Mouse (Mus musculus): ENCODE measurements around the gene Kcnma1. TPM values are rescaled to one million over a fixed set of nuclear protein-coding genes. Genes with fewer than 3 reads are reported as not detected.

The Kcnma1 gene
- polyA plus RNA-seq, 1 experiment: 0.29 TPM

GRCm38 (mm10) chr14:23935016-23935415 is 79.3 kb downstream of the Kcnma1 start:
- H3K4me1 ChIP-seq (ENCODE audit: control insufficient read depth, insufficient read depth, insufficient read length): no peaks in the 10 kb centered on the region
- no peaks in the 10 kb centered on the region for H3K36me3 ChIP-seq (ENCODE audit: control insufficient read depth, insufficient read depth, low read length)
- H3K27ac ChIP-seq (ENCODE audit: insufficient read depth, low read length): no peak overlapping the region
- WGBS: 88% methylated on average over 6 of the region's 6 CpGs
- TF ChIP-seq POLR2A (IDR thresholded peaks at IDR 0.05; ENCODE audit: low read depth, low read length) (no peak), CTCF (IDR thresholded peaks at IDR 0.05; ENCODE audit: extremely low read depth, insufficient read depth, insufficient read length, insufficient replicate concordance) (no peak)
- H3K4me3 ChIP-seq (ENCODE audit: extremely low read depth, insufficient read depth, insufficient read length): no peak overlapping the region
- no peaks in the 10 kb centered on the region for H3K27me3 ChIP-seq (ENCODE audit: control insufficient read depth, insufficient read depth, low read length)
- no peak for DNase-seq (ENCODE audit: low read depth in 1 of 2, low spot score in 2 of 2)

- DNase-seq (ENCODE audit: low read depth in 1 of 2, low spot score in 2 of 2): no peak
- no peak for TF ChIP-seq POLR2A (IDR thresholded peaks at IDR 0.05; ENCODE audit: low read depth, low read length)
- no peak for TF ChIP-seq CTCF (IDR thresholded peaks at IDR 0.05; ENCODE audit: extremely low read depth, insufficient read depth, insufficient read length, insufficient replicate concordance)
- no peak overlapping the region for H3K4me3 ChIP-seq (ENCODE audit: extremely low read depth, insufficient read depth, insufficient read length)
- H3K27me3 ChIP-seq (ENCODE audit: control insufficient read depth, insufficient read depth, low read length): no peaks in the 10 kb centered on the region
- no peak overlapping the region for H3K27ac ChIP-seq (ENCODE audit: insufficient read depth, low read length)
- H3K4me1 ChIP-seq (ENCODE audit: control insufficient read depth, insufficient read depth, insufficient read length): no peaks in the 10 kb centered on the region
- 84% methylated on average over 6 of the region's 6 CpGs for WGBS
- H3K36me3 ChIP-seq (ENCODE audit: control insufficient read depth, insufficient read depth, low read length): no peaks in the 10 kb centered on the region
Observed at GRCm38 (mm10) chr14:23931671-23932071, 82.6 kb downstream of the Kcnma1 start.

- Histone ChIP-seq H3K4me1 (ENCODE audit: control insufficient read depth, insufficient read depth, insufficient read length) (no peaks in the 10 kb centered on the region), H3K27ac (ENCODE audit: insufficient read depth, low read length) (no peak overlapping the region), H3K4me3 (ENCODE audit: extremely low read depth, insufficient read depth, insufficient read length) (no peak overlapping the region), H3K27me3 (ENCODE audit: control insufficient read depth, insufficient read depth, low read length) (no peaks in the 10 kb centered on the region), H3K36me3 (ENCODE audit: control insufficient read depth, insufficient read depth, low read length) (no peaks in the 10 kb centered on the region)
- TF ChIP-seq POLR2A (IDR thresholded peaks at IDR 0.05; ENCODE audit: low read depth, low read length): no peak
- no peak for TF ChIP-seq CTCF (IDR thresholded peaks at IDR 0.05; ENCODE audit: extremely low read depth, insufficient read depth, insufficient read length, insufficient replicate concordance)
- WGBS: 82% methylated on average over 3 of the region's 3 CpGs
- no peak for DNase-seq (ENCODE audit: low read depth in 1 of 2, low spot score in 2 of 2)
Observed at GRCm38 (mm10) chr14:23929168-23929567, 85.1 kb downstream of the Kcnma1 start.

- Histone ChIP-seq H3K27ac (ENCODE audit: insufficient read depth, low read length) (no peak overlapping the region), H3K36me3 (ENCODE audit: control insufficient read depth, insufficient read depth, low read length) (no peaks in the 10 kb centered on the region), H3K27me3 (ENCODE audit: control insufficient read depth, insufficient read depth, low read length) (no peaks in the 10 kb centered on the region), H3K4me3 (ENCODE audit: extremely low read depth, insufficient read depth, insufficient read length) (no peak overlapping the region), H3K4me1 (ENCODE audit: control insufficient read depth, insufficient read depth, insufficient read length) (no peaks in the 10 kb centered on the region)
- 63% methylated on average over 2 of the region's 2 CpGs for WGBS
- TF ChIP-seq POLR2A (IDR thresholded peaks at IDR 0.05; ENCODE audit: low read depth, low read length): no peak
- no peak for TF ChIP-seq CTCF (IDR thresholded peaks at IDR 0.05; ENCODE audit: extremely low read depth, insufficient read depth, insufficient read length, insufficient replicate concordance)
- no peak for DNase-seq (ENCODE audit: low read depth in 1 of 2, low spot score in 2 of 2)
Observed at GRCm38 (mm10) chr14:23923356-23923755, 90.9 kb downstream of the Kcnma1 start.

GRCm38 (mm10) chr14:23922755-23923154 is 91.5 kb downstream of the Kcnma1 start:
- no peak overlapping the region for H3K27ac ChIP-seq (ENCODE audit: insufficient read depth, low read length)
- no peaks in the 10 kb centered on the region for H3K27me3 ChIP-seq (ENCODE audit: control insufficient read depth, insufficient read depth, low read length)
- 87% methylated on average over 3 of the region's 3 CpGs for WGBS
- DNase-seq (ENCODE audit: low read depth in 1 of 2, low spot score in 2 of 2): no peak
- no peaks in the 10 kb centered on the region for H3K4me1 ChIP-seq (ENCODE audit: control insufficient read depth, insufficient read depth, insufficient read length)
- no peak overlapping the region for H3K4me3 ChIP-seq (ENCODE audit: extremely low read depth, insufficient read depth, insufficient read length)
- TF ChIP-seq CTCF (IDR thresholded peaks at IDR 0.05; ENCODE audit: extremely low read depth, insufficient read depth, insufficient read length, insufficient replicate concordance): no peak
- TF ChIP-seq POLR2A (IDR thresholded peaks at IDR 0.05; ENCODE audit: low read depth, low read length): no peak
- H3K36me3 ChIP-seq (ENCODE audit: control insufficient read depth, insufficient read depth, low read length): no peaks in the 10 kb centered on the region

GRCm38 (mm10) chr14:23911108-23911629 is 103.1 kb downstream of the Kcnma1 start:
- no peaks in the 10 kb centered on the region for H3K36me3 ChIP-seq (ENCODE audit: control insufficient read depth, insufficient read depth, low read length)
- TF ChIP-seq CTCF (IDR thresholded peaks at IDR 0.05; ENCODE audit: extremely low read depth, insufficient read depth, insufficient read length, insufficient replicate concordance): no peak
- no peak for TF ChIP-seq POLR2A (IDR thresholded peaks at IDR 0.05; ENCODE audit: low read depth, low read length)
- no peak overlapping the region for H3K4me3 ChIP-seq (ENCODE audit: extremely low read depth, insufficient read depth, insufficient read length)
- H3K27ac ChIP-seq (ENCODE audit: insufficient read depth, low read length): no peak overlapping the region
- H3K27me3 ChIP-seq (ENCODE audit: control insufficient read depth, insufficient read depth, low read length): no peaks in the 10 kb centered on the region
- no peaks in the 10 kb centered on the region for H3K4me1 ChIP-seq (ENCODE audit: control insufficient read depth, insufficient read depth, insufficient read length)
- no peak for DNase-seq (ENCODE audit: low read depth in 1 of 2, low spot score in 2 of 2)
- 64% methylated on average over 1 of the region's 1 CpGs for WGBS

GRCm38 (mm10) chr14:23908564-23908963 is 105.7 kb downstream of the Kcnma1 start:
- Histone ChIP-seq H3K4me1 (ENCODE audit: control insufficient read depth, insufficient read depth, insufficient read length) (no peaks in the 10 kb centered on the region), H3K27me3 (ENCODE audit: control insufficient read depth, insufficient read depth, low read length) (no peaks in the 10 kb centered on the region), H3K4me3 (ENCODE audit: extremely low read depth, insufficient read depth, insufficient read length) (no peak overlapping the region), H3K27ac (ENCODE audit: insufficient read depth, low read length) (no peak overlapping the region), H3K36me3 (ENCODE audit: control insufficient read depth, insufficient read depth, low read length) (no peaks in the 10 kb centered on the region)
- 80% methylated on average over 5 of the region's 5 CpGs for WGBS
- DNase-seq (ENCODE audit: low read depth in 1 of 2, low spot score in 2 of 2): no peak
- no peak for TF ChIP-seq POLR2A (IDR thresholded peaks at IDR 0.05; ENCODE audit: low read depth, low read length)
- no peak for TF ChIP-seq CTCF (IDR thresholded peaks at IDR 0.05; ENCODE audit: extremely low read depth, insufficient read depth, insufficient read length, insufficient replicate concordance)
